Mouse (Mus musculus): ENCODE measurements around the gene Gga3.
A peak's percentile ranks its signal among the peaks of the same experiment; 100 is the strongest.

GRCm38 (mm10) chr11:115640978-115641663, 37.3 kb upstream of the Gga3 start:
- TF ChIP-seq CTCF (IDR thresholded peaks at IDR 0.05; ENCODE audit: borderline replicate concordance, control insufficient read depth, extremely low read depth, insufficient read depth, low read length, poor library complexity) = 0 out of 2 replicates have a peak, but pooled peaks have one; percentile 10
- TF ChIP-seq POLR2A (IDR thresholded peaks at IDR 0.05; ENCODE audit: control insufficient read depth, extremely low read depth, insufficient read depth, low read length, poor library complexity) = 0 out of 2 replicates have a peak, but pooled peaks have one; percentile 16

All from thymus, adult 2 months (tissue).